Mouse (Mus musculus): ENCODE measurements at regions not wholly inside any gene's neighbourhood (a gene's known extent, or its start where the extent isn't known, plus 50 kb on each side); places are given as distances from the start of the nearest gene placed in this dataset.
"Not testable (repeated sequence)": the region's sequence is repeated elsewhere in the genome, so short reads cannot be mapped to it uniquely, and the experiment has no call there.

DNA sequence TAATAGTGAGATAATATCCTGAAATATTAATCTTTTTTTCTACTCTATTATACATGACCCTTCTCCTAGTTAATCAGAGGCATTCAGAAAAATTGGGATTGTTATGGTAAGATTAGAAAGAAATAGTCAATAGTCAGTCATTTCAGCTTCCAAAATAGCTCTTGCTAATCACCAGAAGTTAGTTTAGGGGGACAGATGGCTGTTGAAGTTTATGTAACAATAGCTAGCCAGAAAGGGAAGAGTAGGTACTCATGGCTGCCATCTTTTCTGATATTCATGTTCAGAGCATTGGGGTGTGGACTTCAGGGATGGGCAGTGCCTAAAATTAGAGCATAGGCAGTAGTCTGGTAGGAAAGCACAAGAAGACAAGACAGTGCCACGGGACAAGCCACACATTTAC, 306.8 kb upstream of the Ercc4 start:
- H3K27ac ChIP-seq (ENCODE audit: control insufficient read depth, insufficient read depth, low read depth, low read length), result no peak overlapping the region
- H3K4me1 ChIP-seq (ENCODE audit: control insufficient read depth, insufficient read depth, low read length), result no peaks in the 10 kb centered on the region
- H3K27me3 ChIP-seq (ENCODE audit: control insufficient read depth, insufficient read depth, low read length), result no peaks in the 10 kb centered on the region
- H3K4me3 ChIP-seq (ENCODE audit: control insufficient read depth, low read depth, low read length), result no peak overlapping the region
- H3K36me3 ChIP-seq (ENCODE audit: control insufficient read depth, insufficient read depth, low read length), result no peaks in the 10 kb centered on the region
- no peak for TF ChIP-seq POLR2A (IDR thresholded peaks at IDR 0.05; ENCODE audit: control insufficient read depth, low read depth, low read length)
- TF ChIP-seq CTCF (IDR thresholded peaks at IDR 0.05; ENCODE audit: control insufficient read depth, insufficient read depth, insufficient replicate concordance, low read depth, low read length), result no peak

DNA sequence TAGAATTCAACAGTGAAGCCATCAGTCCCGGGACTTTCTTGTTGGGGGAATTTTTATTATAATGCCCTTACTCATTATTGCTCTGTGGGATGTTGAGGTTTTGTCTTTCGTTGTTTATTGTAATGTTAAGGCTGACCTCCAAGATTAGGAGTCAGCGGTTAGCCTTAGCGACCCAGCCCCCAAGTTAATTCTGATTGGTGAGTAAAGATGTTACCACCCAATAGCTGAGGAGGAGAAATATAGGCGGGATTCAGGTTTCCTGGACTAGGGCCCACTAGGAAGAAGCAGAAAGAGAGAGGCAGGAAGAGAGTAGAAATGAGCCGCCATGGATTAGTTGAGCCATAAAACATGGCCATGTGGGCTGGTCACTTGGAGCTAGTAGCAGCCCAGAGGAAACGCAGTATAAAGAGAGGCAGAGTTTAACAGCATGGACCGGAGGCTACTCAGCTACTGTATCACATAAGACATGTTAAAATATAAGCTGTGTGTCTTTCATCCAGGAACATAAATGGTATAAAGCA, 302.1 kb upstream of the Ercc4 start:
- Histone ChIP-seq H3K27ac (ENCODE audit: control insufficient read depth, insufficient read depth, low read depth, low read length) (no peak overlapping the region), H3K27me3 (ENCODE audit: control insufficient read depth, insufficient read depth, low read length) (no peaks in the 10 kb centered on the region), H3K4me3 (ENCODE audit: control insufficient read depth, low read depth, low read length) (no peak overlapping the region), H3K36me3 (ENCODE audit: control insufficient read depth, insufficient read depth, low read length) (no peaks in the 10 kb centered on the region), H3K4me1 (ENCODE audit: control insufficient read depth, insufficient read depth, low read length) (no peaks in the 10 kb centered on the region)
- no peak for TF ChIP-seq POLR2A (IDR thresholded peaks at IDR 0.05; ENCODE audit: control insufficient read depth, low read depth, low read length)
- no peak for TF ChIP-seq CTCF (IDR thresholded peaks at IDR 0.05; ENCODE audit: control insufficient read depth, insufficient read depth, insufficient replicate concordance, low read depth, low read length)

GRCm38 (mm10) chr16:12811088-12811487, 298.4 kb upstream of the Ercc4 start:
- TF ChIP-seq CTCF (IDR thresholded peaks at IDR 0.05; ENCODE audit: control insufficient read depth, insufficient read depth, insufficient replicate concordance, low read depth, low read length) (no peak), POLR2A (IDR thresholded peaks at IDR 0.05; ENCODE audit: control insufficient read depth, low read depth, low read length) (no peak)
- H3K27me3 ChIP-seq (ENCODE audit: control insufficient read depth, insufficient read depth, low read length), result no peaks in the 10 kb centered on the region
- peak overlapping the region; percentile 15; the same call in 1 of the 2 replicates for H3K4me3 ChIP-seq (ENCODE audit: control insufficient read depth, low read depth, low read length)
- H3K36me3 ChIP-seq (ENCODE audit: control insufficient read depth, insufficient read depth, low read length), result no peaks in the 10 kb centered on the region
- no peak overlapping the region for H3K27ac ChIP-seq (ENCODE audit: control insufficient read depth, insufficient read depth, low read depth, low read length)
- H3K4me1 ChIP-seq (ENCODE audit: control insufficient read depth, insufficient read depth, low read length), result no peaks in the 10 kb centered on the region

- Histone ChIP-seq H3K27me3 (ENCODE audit: control insufficient read depth, insufficient read depth, low read length) (no peaks in the 10 kb centered on the region), H3K36me3 (ENCODE audit: control insufficient read depth, insufficient read depth, low read length) (no peaks in the 10 kb centered on the region), H3K4me1 (ENCODE audit: control insufficient read depth, insufficient read depth, low read length) (no peaks in the 10 kb centered on the region), H3K4me3 (ENCODE audit: control insufficient read depth, low read depth, low read length) (no peak overlapping the region), H3K27ac (ENCODE audit: control insufficient read depth, insufficient read depth, low read depth, low read length) (no peak overlapping the region)
- TF ChIP-seq CTCF (IDR thresholded peaks at IDR 0.05; ENCODE audit: control insufficient read depth, insufficient read depth, insufficient replicate concordance, low read depth, low read length) (no peak), POLR2A (IDR thresholded peaks at IDR 0.05; ENCODE audit: control insufficient read depth, low read depth, low read length) (no peak)
Observed at GRCm38 (mm10) chr16:12824646-12825045, 284.8 kb upstream of the Ercc4 start.

DNA sequence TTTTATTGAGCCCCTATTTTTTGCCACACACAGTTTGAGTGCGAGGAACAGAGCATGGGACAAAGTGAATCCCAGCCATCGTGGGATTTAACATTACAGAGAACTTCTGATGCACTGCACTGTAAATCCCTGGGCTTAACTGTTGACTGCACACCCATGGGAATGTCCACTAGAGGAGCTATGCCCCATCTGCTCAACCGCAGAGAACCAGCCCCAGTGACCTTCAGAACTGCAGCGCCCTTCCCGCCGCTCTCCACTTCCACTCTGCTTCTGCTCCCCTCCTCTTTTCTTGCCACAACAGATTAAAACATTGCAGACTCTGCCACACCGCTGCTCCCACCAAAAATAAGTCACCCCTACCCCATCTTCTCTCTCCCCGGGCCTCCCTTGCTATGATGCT, 283.3 kb upstream of the Ercc4 start:
- no peaks in the 10 kb centered on the region for H3K36me3 ChIP-seq (ENCODE audit: control insufficient read depth, insufficient read depth, low read length)
- H3K4me3 ChIP-seq (ENCODE audit: control insufficient read depth, low read depth, low read length), result no peak overlapping the region
- H3K27me3 ChIP-seq (ENCODE audit: control insufficient read depth, insufficient read depth, low read length), result no peaks in the 10 kb centered on the region
- no peaks in the 10 kb centered on the region for H3K4me1 ChIP-seq (ENCODE audit: control insufficient read depth, insufficient read depth, low read length)
- H3K27ac ChIP-seq (ENCODE audit: control insufficient read depth, insufficient read depth, low read depth, low read length), result no peak overlapping the region
- TF ChIP-seq POLR2A (IDR thresholded peaks at IDR 0.05; ENCODE audit: control insufficient read depth, low read depth, low read length) (no peak), CTCF (IDR thresholded peaks at IDR 0.05; ENCODE audit: control insufficient read depth, insufficient read depth, insufficient replicate concordance, low read depth, low read length) (peak; percentile 35; the same call in 1 of the 2 replicates)

DNA sequence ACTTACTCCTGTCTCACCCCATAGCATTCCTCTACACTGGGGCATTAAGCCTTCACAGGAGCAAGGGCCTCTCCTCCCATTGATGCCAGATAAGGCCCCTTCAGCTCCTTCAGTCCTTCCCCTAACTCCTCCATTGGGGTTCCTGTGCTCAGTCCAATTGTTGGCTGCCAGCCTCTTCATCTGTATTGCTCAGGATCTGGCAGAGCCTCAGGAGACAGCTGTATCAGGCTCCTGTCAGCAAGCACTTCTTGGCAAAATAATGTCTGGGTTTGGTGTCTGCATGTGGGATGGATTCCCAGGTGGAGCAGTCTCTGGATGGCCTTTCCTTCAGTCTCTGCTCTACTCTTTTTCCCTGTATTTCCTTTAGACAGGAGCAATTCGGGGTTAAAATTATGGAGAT, 278.2 kb upstream of the Ercc4 start:
- H3K36me3 ChIP-seq (ENCODE audit: control insufficient read depth, insufficient read depth, low read length); H3K27me3 ChIP-seq (ENCODE audit: control insufficient read depth, insufficient read depth, low read length); H3K4me1 ChIP-seq (ENCODE audit: control insufficient read depth, insufficient read depth, low read length); H3K4me3 ChIP-seq (ENCODE audit: control insufficient read depth, low read depth, low read length); H3K27ac ChIP-seq (ENCODE audit: control insufficient read depth, insufficient read depth, low read depth, low read length): not testable (repeated sequence)

DNA sequence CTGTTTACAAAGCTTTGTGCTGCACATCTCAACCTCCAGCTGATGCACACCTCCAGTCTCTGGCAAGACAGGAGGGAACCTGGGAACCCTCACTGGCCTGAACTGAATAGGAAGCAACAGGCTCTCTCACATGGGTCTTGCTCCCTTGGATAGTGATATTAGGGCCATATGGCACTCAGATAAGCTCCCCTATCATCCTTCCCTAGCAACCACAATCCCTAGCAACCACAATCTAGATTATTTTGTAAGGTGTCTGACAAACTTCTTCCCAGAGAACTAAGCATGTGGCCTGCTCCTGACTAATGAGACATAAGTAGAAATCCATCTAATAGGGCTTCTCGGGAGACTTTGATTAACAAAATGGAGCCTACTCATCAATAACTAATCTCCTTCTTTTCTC, 253.1 kb upstream of the Ercc4 start:
- H3K4me1 ChIP-seq (ENCODE audit: control insufficient read depth, insufficient read depth, low read length), result no peaks in the 10 kb centered on the region
- H3K27me3 ChIP-seq (ENCODE audit: control insufficient read depth, insufficient read depth, low read length), result no peaks in the 10 kb centered on the region
- H3K27ac ChIP-seq (ENCODE audit: control insufficient read depth, insufficient read depth, low read depth, low read length), result no peak overlapping the region
- H3K36me3 ChIP-seq (ENCODE audit: control insufficient read depth, insufficient read depth, low read length), result no peaks in the 10 kb centered on the region
- H3K4me3 ChIP-seq (ENCODE audit: control insufficient read depth, low read depth, low read length), result no peak overlapping the region
- TF ChIP-seq POLR2A (IDR thresholded peaks at IDR 0.05; ENCODE audit: control insufficient read depth, low read depth, low read length), result no peak
- no peak for TF ChIP-seq CTCF (IDR thresholded peaks at IDR 0.05; ENCODE audit: control insufficient read depth, insufficient read depth, insufficient replicate concordance, low read depth, low read length)

- H3K36me3 ChIP-seq (ENCODE audit: control insufficient read depth, insufficient read depth, low read length), result no peaks in the 10 kb centered on the region
Observed at GRCm38 (mm10) chr16:12859714-12860355, 249.6 kb upstream of the Ercc4 start.

More at GRCm38 (mm10) chr16:12859714-12860355, 249.6 kb upstream of the Ercc4 start:
- Histone ChIP-seq H3K4me3 (ENCODE audit: control insufficient read depth, low read depth, low read length) (no peak overlapping the region), H3K27me3 (ENCODE audit: control insufficient read depth, insufficient read depth, low read length) (no peaks in the 10 kb centered on the region), H3K27ac (ENCODE audit: control insufficient read depth, insufficient read depth, low read depth, low read length) (no peak overlapping the region), H3K4me1 (ENCODE audit: control insufficient read depth, insufficient read depth, low read length) (no peaks in the 10 kb centered on the region)
- TF ChIP-seq POLR2A (IDR thresholded peaks at IDR 0.05; ENCODE audit: control insufficient read depth, low read depth, low read length), result no peak
- TF ChIP-seq CTCF (IDR thresholded peaks at IDR 0.05; ENCODE audit: control insufficient read depth, insufficient read depth, insufficient replicate concordance, low read depth, low read length), result no peak
